In the genomic region with DNA sequence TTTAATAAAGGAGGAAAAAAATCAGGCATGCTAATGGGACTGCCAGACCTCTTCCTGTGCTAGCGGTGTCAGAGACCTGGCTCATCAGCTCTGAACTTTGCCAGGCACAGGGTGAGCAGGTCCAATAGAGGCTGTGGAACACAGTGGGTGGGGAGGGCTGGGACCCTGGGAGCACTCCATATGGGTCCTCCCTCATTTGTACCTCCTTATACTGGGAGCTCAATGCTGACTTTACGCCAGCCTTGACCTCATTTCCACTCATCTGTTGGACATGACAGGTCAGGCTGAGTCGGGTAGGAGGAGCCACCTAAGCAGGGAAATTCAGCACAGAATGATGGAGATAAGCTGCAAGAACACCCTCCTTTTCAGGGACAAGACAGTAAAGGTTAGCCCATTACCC, we compare ENCODE assay signal across 9 mouse cellular contexts. TPM values are rescaled to one million over a fixed set of nuclear protein-coding genes. Genes with fewer than 3 reads are reported as not detected.
DNase-seq lines count a peak whose midpoint lies in the region; ATAC-seq and TF ChIP-seq lines count a peak whose summit lies in the region.
"Had no signal": no experiment of that assay in that cellular context is flagged by ENCODE, and none has a peak within 500 bp of the region (broad histone marks: within the 10 kb centered on the region; RNA-seq: fewer than 3 reads in every experiment).

No protein-coding gene starts in this region.

- H3K36me3 ChIP-seq in heart, embryonic 10.5 days: peaks cover 72% of the 10 kb centered on the region
- H3K36me3 ChIP-seq in E14TG2a.4 (ENCODE audit: insufficient read depth, low read length): peaks cover 78% of the 10 kb centered on the region
- peaks cover 70% of the 10 kb centered on the region for H3K36me3 ChIP-seq in embryonic facial prominence, embryonic 14.5 days (ENCODE audit: control insufficient read depth, insufficient read depth, low read length)
- H3K36me3 ChIP-seq in limb, embryonic 12.5 days: peaks cover 80% of the 10 kb centered on the region

- H3K9ac ChIP-seq in embryonic facial prominence, embryonic 14.5 days (ENCODE audit: low read depth, low read length): no peak overlapping the region
- H3K9ac ChIP-seq in limb, embryonic 12.5 days (replicated peaks): no peak overlapping the region

- peak overlapping the region; percentile 91 for H3K27ac ChIP-seq in heart, embryonic 10.5 days
- peak overlapping the region; percentile 97 for H3K27ac ChIP-seq in embryonic facial prominence, embryonic 14.5 days (replicated peaks; ENCODE audit: low read depth, low read length)
- H3K27ac ChIP-seq in limb, embryonic 12.5 days: peak overlapping the region; percentile 95

- no peak overlapping the region for H3K4me3 ChIP-seq in heart, embryonic 10.5 days
- peak overlapping the region; percentile 96 for H3K4me3 ChIP-seq in E14TG2a.4 (replicated peaks; ENCODE audit: low read length)
- no peak overlapping the region for H3K4me3 ChIP-seq in embryonic facial prominence, embryonic 14.5 days (ENCODE audit: low read depth, low read length)
- 0 out of 2 replicates have a peak overlapping the region, but pooled peaks have one; percentile 78 for H3K4me3 ChIP-seq in limb, embryonic 12.5 days (replicated peaks)

- H3K27me3 ChIP-seq in heart, embryonic 10.5 days (ENCODE audit: insufficient read depth, poor library complexity, severe bottlenecking): no peaks in the 10 kb centered on the region
- no peaks in the 10 kb centered on the region for H3K27me3 ChIP-seq in E14TG2a.4 (ENCODE audit: insufficient read depth, low read length)
- H3K27me3 ChIP-seq in embryonic facial prominence, embryonic 14.5 days (replicated peaks; ENCODE audit: control insufficient read depth, insufficient read depth, low read length): no peaks in the 10 kb centered on the region
- no peaks in the 10 kb centered on the region for H3K27me3 ChIP-seq in limb, embryonic 12.5 days
- H3K27me3 ChIP-seq: Patski had no signal

- ATAC-seq in embryonic facial prominence, embryonic 14.5 days (ENCODE audit: low read depth): no peak
- no peak for ATAC-seq in limb, embryonic 12.5 days (ENCODE audit: insufficient number of reproducible peaks, insufficient read depth, low FRiP score, low TSS enrichment, low read depth)

- DNase-seq in heart, embryonic 10.5 days (ENCODE audit: low spot score): no peak
- DNase-seq in heart, postnatal 4 days: no peak
- no peak for DNase-seq in embryonic facial prominence, embryonic 14.5 days (ENCODE audit: low spot score)
- no peak for DNase-seq in B cell, adult 2 months
- no peak for DNase-seq in layer of hippocampus, postnatal 36 days
- no peak for DNase-seq in ovary, postnatal 10 days (ENCODE audit: low spot score)

- WGBS in heart, embryonic 10.5 days: 85% methylated on average over 3 of the region's 3 CpGs
- 92% methylated on average over 3 of the region's 3 CpGs for WGBS in embryonic facial prominence, embryonic 14.5 days
- WGBS in limb, embryonic 12.5 days: 82% methylated on average over 3 of the region's 3 CpGs

- no peaks in the 10 kb centered on the region for H3K9me3 ChIP-seq in heart, embryonic 10.5 days
- no peaks in the 10 kb centered on the region for H3K9me3 ChIP-seq in E14TG2a.4 (ENCODE audit: low read length)
- H3K9me3 ChIP-seq in embryonic facial prominence, embryonic 14.5 days (ENCODE audit: control insufficient read depth, low read length): no peaks in the 10 kb centered on the region
- no peaks in the 10 kb centered on the region for H3K9me3 ChIP-seq in limb, embryonic 12.5 days

- no peak for TF ChIP-seq CTCF in E14TG2a.4 (conservative IDR thresholded peaks at IDR 0.05; ENCODE audit: low read length)

- H3K4me2 ChIP-seq in embryonic facial prominence, embryonic 14.5 days (ENCODE audit: low read depth, low read length): peak overlapping the region; percentile 58
- H3K4me2 ChIP-seq in limb, embryonic 12.5 days: peak overlapping the region; percentile 99; the same call in 1 of the 2 replicates

- peaks cover 35% of the 10 kb centered on the region for H3K4me1 ChIP-seq in heart, embryonic 10.5 days
- H3K4me1 ChIP-seq in E14TG2a.4 (replicated peaks; ENCODE audit: low read depth, low read length): peaks cover 78% of the 10 kb centered on the region
- peaks cover 18% of the 10 kb centered on the region for H3K4me1 ChIP-seq in embryonic facial prominence, embryonic 14.5 days (ENCODE audit: control insufficient read depth, insufficient read depth, low read length)
- H3K4me1 ChIP-seq in limb, embryonic 12.5 days (replicated peaks): peaks cover 23% of the 10 kb centered on the region

RNA-seq across cellular contexts. Expression of gene Tssc4, which starts 1.2 kb away (rescaled TPM):
- 78.0 and 99.5 TPM in 2 replicates for polyA plus RNA-seq in heart, embryonic 10.5 days (2016; fragmentation: Nextera tagmentation; extraction: Ambion mirVana)
- total RNA-seq in heart, postnatal 4 days (2021): 10 to 100 TPM; 32.6 to 33.9 TPM
- 52.2 and 66.7 TPM in 2 replicates for polyA plus RNA-seq in embryonic facial prominence, embryonic 14.5 days (2014; fragmentation: Nextera tagmentation; extraction: Ambion mirVana)
- polyA plus RNA-seq in limb, embryonic 12.5 days (2016; fragmentation: Nextera tagmentation; extraction: Ambion mirVana): 116 and 121 TPM in 2 replicates
- 10 to 100 TPM; 40.0 to 46.3 TPM for total RNA-seq in layer of hippocampus, postnatal 36 days (2021)

RNA-seq across cellular contexts. Expression of gene Cd81, which starts 15.4 kb away (rescaled TPM):
- polyA plus RNA-seq in heart, embryonic 10.5 days (2016; fragmentation: Nextera tagmentation; extraction: Ambion mirVana): 472 and 583 TPM in 2 replicates
- 100 to 1,000 TPM; 600 to 620 TPM for total RNA-seq in heart, postnatal 4 days (2021)
- polyA plus RNA-seq in embryonic facial prominence, embryonic 14.5 days (2014; fragmentation: Nextera tagmentation; extraction: Ambion mirVana): 635 and 636 TPM in 2 replicates
- polyA plus RNA-seq in limb, embryonic 12.5 days (2016; fragmentation: Nextera tagmentation; extraction: Ambion mirVana): 331 and 337 TPM in 2 replicates
- 100 to 1,000 TPM; 441 to 447 TPM for total RNA-seq in layer of hippocampus, postnatal 36 days (2021)

RNA-seq across cellular contexts. Expression of gene Trpm5, which starts 26.5 kb away (rescaled TPM):
- polyA plus RNA-seq in heart, embryonic 10.5 days (2016; fragmentation: Nextera tagmentation; extraction: Ambion mirVana): 1.1 and 1.5 TPM in 2 replicates
- under 1 TPM; 0.74 to 0.93 TPM for total RNA-seq in heart, postnatal 4 days (2021)
- 14.7 and 18.2 TPM in 2 replicates for polyA plus RNA-seq in embryonic facial prominence, embryonic 14.5 days (2014; fragmentation: Nextera tagmentation; extraction: Ambion mirVana)
- 6.2 and 8.8 TPM in 2 replicates for polyA plus RNA-seq in limb, embryonic 12.5 days (2016; fragmentation: Nextera tagmentation; extraction: Ambion mirVana)
- total RNA-seq in layer of hippocampus, postnatal 36 days (2021): not detected

RNA-seq across cellular contexts. Expression of gene Kcnq1, which starts 38.3 kb away (rescaled TPM):
- polyA plus RNA-seq in heart, embryonic 10.5 days (2016; fragmentation: Nextera tagmentation; extraction: Ambion mirVana): 5.4 and 10.5 TPM in 2 replicates
- 10 to 100 TPM; 51.7 to 55.3 TPM for total RNA-seq in heart, postnatal 4 days (2021)
- polyA plus RNA-seq in embryonic facial prominence, embryonic 14.5 days (2014; fragmentation: Nextera tagmentation; extraction: Ambion mirVana): 1.9 and 2.0 TPM in 2 replicates
- 0.94 and 1.8 TPM in 2 replicates for polyA plus RNA-seq in limb, embryonic 12.5 days (2016; fragmentation: Nextera tagmentation; extraction: Ambion mirVana)
- total RNA-seq in layer of hippocampus, postnatal 36 days (2021): 1 to 10 TPM in 1 of 2 experiments, under 1 TPM in 1; 0.55 to 1.1 TPM

Comparison
In these comparisons a context has a peak if more than half of its experiments do, and no peak if none do; other contexts are left out.
1. H3K4me3 ChIP-seq: peak in E14TG2a.4 (single experiment) and limb, embryonic 12.5 days (single experiment); none in heart, embryonic 10.5 days (single experiment) and embryonic facial prominence, embryonic 14.5 days (single experiment).
2. Peak in every context shown above with its lines, with median percentiles within 50 percentile points of each other: H3K27ac ChIP-seq.